In genomic region chr11:33829774-33830173, GRCm38 (mm10) we compare ENCODE assay signal across 28 mouse cellular contexts.
DNase-seq lines count a peak whose midpoint lies in the region; ATAC-seq and TF ChIP-seq lines count a peak whose summit lies in the region.
"Had no signal": no experiment of that assay in that cellular context is flagged by ENCODE, and none has a peak within 500 bp of the region (broad histone marks: within the 10 kb centered on the region; RNA-seq: fewer than 3 reads in every experiment).

No protein-coding gene starts in this region.

- H3K36me3 ChIP-seq in kidney, postnatal 0 days (ENCODE audit: insufficient read depth, low read length), result no peaks in the 10 kb centered on the region
- H3K36me3 ChIP-seq in C2C12 (ENCODE audit: control insufficient read depth, insufficient read depth) (no peaks in the 10 kb centered on the region), myocyte (ENCODE audit: control insufficient read depth, insufficient read depth) (no peaks in the 10 kb centered on the region)
- H3K36me3 ChIP-seq: G1E; heart, embryonic 13.5 days; hindbrain, embryonic 15.5 days; intestine, embryonic 15.5 days had no signal

- H3K27me3 ChIP-seq in kidney, postnatal 0 days (ENCODE audit: insufficient read depth, low read length), result no peaks in the 10 kb centered on the region
- peaks cover 3% of the 10 kb centered on the region for H3K27me3 ChIP-seq in C2C12 (ENCODE audit: control insufficient read depth, insufficient read depth, insufficient read length)
- H3K27me3 ChIP-seq in myocyte (ENCODE audit: control insufficient read depth, insufficient read depth, insufficient read length), result peaks cover 6% of the 10 kb centered on the region
- H3K27me3 ChIP-seq: hindbrain, embryonic 15.5 days; intestine, embryonic 15.5 days; Patski had no signal

- no peak overlapping the region for H3ac ChIP-seq in C2C12 (ENCODE audit: control insufficient read depth, insufficient read length, low read depth)
- no peak overlapping the region for H3ac ChIP-seq in myocyte (ENCODE audit: control insufficient read depth, insufficient read length)

- peak; percentile 46 for ATAC-seq in kidney, postnatal 0 days (replicated peaks; ENCODE audit: low FRiP score, low read depth)
- ATAC-seq: forebrain, embryonic 16.5 days; intestine, embryonic 15.5 days; Patski had no signal

- TF ChIP-seq POLR2A in myocyte (IDR thresholded peaks at IDR 0.05; ENCODE audit: insufficient read length, low read depth), result no peak

- TF ChIP-seq CTCF in kidney, postnatal 0 days (IDR thresholded peaks at IDR 0.05; ENCODE audit: low read depth), result no peak
- TF ChIP-seq CTCF in C2C12 (IDR thresholded peaks at IDR 0.05; ENCODE audit: control insufficient read depth, insufficient read depth, insufficient read length), result no peak

- no peak overlapping the region for H3K4me3 ChIP-seq in kidney, postnatal 0 days (replicated peaks; ENCODE audit: low read depth, low read length)
- H3K4me3 ChIP-seq in C2C12 (ENCODE audit: insufficient read depth, poor library complexity, severe bottlenecking) (no peak overlapping the region), myocyte (no peak overlapping the region)
- H3K4me3 ChIP-seq: erythroblast, embryonic 14.5 days; gastrocnemius, adult 2 months; heart, adult 2 months; heart, embryonic 13.5 days; hindbrain, embryonic 15.5 days; intestine, embryonic 15.5 days had no signal

- H3K9ac ChIP-seq in kidney, postnatal 0 days (ENCODE audit: low read depth, low read length), result no peak overlapping the region
- H3K9ac ChIP-seq: heart, embryonic 13.5 days; hindbrain, embryonic 15.5 days; intestine, embryonic 15.5 days had no signal

- no peaks in the 10 kb centered on the region for H3K79me3 ChIP-seq in C2C12 (ENCODE audit: low read depth)

- no peaks in the 10 kb centered on the region for H3K9me3 ChIP-seq in kidney, postnatal 0 days (replicated peaks; ENCODE audit: low read length)
- H3K9me3 ChIP-seq: heart, embryonic 13.5 days; hindbrain, embryonic 15.5 days; intestine, embryonic 15.5 days had no signal

- no peak overlapping the region for H3K27ac ChIP-seq in kidney, postnatal 0 days
- H3K27ac ChIP-seq: gastrocnemius, adult 2 months; heart, adult 2 months; heart, embryonic 13.5 days; hindbrain, embryonic 15.5 days; intestine, embryonic 15.5 days had no signal

- H3K4me2 ChIP-seq in kidney, postnatal 0 days (ENCODE audit: low read length), result no peak overlapping the region
- no peak overlapping the region for H3K4me2 ChIP-seq in myocyte (ENCODE audit: low read depth)
- H3K4me2 ChIP-seq: heart, embryonic 13.5 days; hindbrain, embryonic 15.5 days; intestine, embryonic 15.5 days; liver, embryonic 11.5 days had no signal

- no peak for DNase-seq in kidney, postnatal 0 days (ENCODE audit: low spot score)
- DNase-seq in kidney, postnatal 10 days, result no peak
- DNase-seq in R1 (ENCODE audit: low read depth, low spot score) (peak; percentile 25), liver (no peak)
- no peak for DNase-seq in cerebellum, adult 9-11 months
- DNase-seq: adrenal gland, postnatal 25 days; cerebellum, adult 18-20 months; cerebellum, postnatal 14 days; gastrocnemius, adult 2 months; heart, adult 2 months; heart, postnatal 10 days; kidney, adult 2 months; kidney, postnatal 36 days; layer of hippocampus, postnatal 36 days; lung, postnatal 36 days; midbrain, embryonic 14.5 days; right cerebral cortex, adult 18-20 months; spleen, adult 18-20 months had no signal

- no peaks in the 10 kb centered on the region for H3K4me1 ChIP-seq in kidney, postnatal 0 days (replicated peaks; ENCODE audit: insufficient read depth, low read length)
- H3K4me1 ChIP-seq: intestine, embryonic 15.5 days had no signal

- no peaks in the 10 kb centered on the region for H3K79me2 ChIP-seq in C2C12 (ENCODE audit: control insufficient read depth, insufficient read depth)
- H3K79me2 ChIP-seq in myocyte (ENCODE audit: control insufficient read depth, insufficient read depth), result no peaks in the 10 kb centered on the region

- WGBS in kidney, postnatal 0 days, result 56% methylated on average over 2 of the region's 2 CpGs

TF ChIP-seq in C2C12, 6 proteins besides CTCF, POLR2A, EP300 and RAD21:
- TF ChIP-seq USF1 (IDR thresholded peaks at IDR 0.05; ENCODE audit: low read depth) (peak; percentile 25), MYOG (IDR thresholded peaks at IDR 0.05; ENCODE audit: control insufficient read depth, extremely low read depth, insufficient read length) (no peak)

TF ChIP-seq in myocyte, 11 proteins besides CTCF, POLR2A, EP300 and RAD21:
- TF ChIP-seq MAX (IDR thresholded peaks at IDR 0.05; ENCODE audit: low read depth) (no peak), USF1 (IDR thresholded peaks at IDR 0.05; ENCODE audit: low read depth) (peak; percentile 15)
